Mouse (Mus musculus): ENCODE data around the gene Cenpe. TPM values are rescaled to one million over a fixed set of nuclear protein-coding genes. Genes with fewer than 3 reads are reported as not detected.

The Cenpe gene
- total and polyA plus RNA-seq, 3 experiments = 19.5 to 119 (median 26.4) TPM

GRCm38 (mm10) chr3:135304060-135304459 is 91.7 kb downstream of the Cenpe start:
- TF ChIP-seq POLR2AphosphoS5 (IDR thresholded peaks at IDR 0.05; ENCODE audit: borderline replicate concordance, low read depth, low read length) = no peak
- no peak for TF ChIP-seq EP300 (IDR thresholded peaks at IDR 0.05; ENCODE audit: low read depth in 1 of 2, low read length in 2 of 2)
- TF ChIP-seq USF1 (IDR thresholded peaks at IDR 0.05; ENCODE audit: low read depth, low read length) = no peak
- TF ChIP-seq MYB (IDR thresholded peaks at IDR 0.05; ENCODE audit: low read depth, low read length) = no peak
- no peak for TF ChIP-seq GATA1 (IDR thresholded peaks at IDR 0.05; ENCODE audit: low read depth, low read length)
- no peak for TF ChIP-seq CHD1 (IDR thresholded peaks at IDR 0.05; ENCODE audit: low read depth, low read length)
- TF ChIP-seq GABPA (IDR thresholded peaks at IDR 0.05; ENCODE audit: low read depth, low read length) = no peak

GRCm38 (mm10) chr3:135304566-135304965 is 92.2 kb downstream of the Cenpe start:
- no peaks in the 10 kb centered on the region; a peak in 2 of 4 replicates for H3K27me3 ChIP-seq (ENCODE audit: control insufficient read depth in 1 of 2, insufficient read depth in 2 of 2, low read length in 2 of 2)
- H3K36me3 ChIP-seq (ENCODE audit: control insufficient read depth in 1 of 2, insufficient read depth in 2 of 2, low read length in 2 of 2) = peaks cover 0 to 8% of the 10 kb centered on the region in 2 experiments; a peak in 2 of 4 replicates
- H3K27ac ChIP-seq (ENCODE audit: control insufficient read depth, low read depth, low read length) = no peak overlapping the region
- no peak overlapping the region for H3K4me3 ChIP-seq (ENCODE audit: control insufficient read depth in 1 of 2, insufficient read depth in 1 of 2, low read depth in 2 of 2, low read length in 2 of 2)
- TF ChIP-seq MYC (IDR thresholded peaks at IDR 0.05; ENCODE audit: low read depth, low read length) (no peak), ZMIZ1 (IDR thresholded peaks at IDR 0.05; ENCODE audit: low read depth, low read length) (no peak), CHD1 (IDR thresholded peaks at IDR 0.05; ENCODE audit: low read depth, low read length) (no peak), ZC3H11A (IDR thresholded peaks at IDR 0.05; ENCODE audit: low read depth, low read length) (no peak), ZNF384 (IDR thresholded peaks at IDR 0.05; ENCODE audit: low read depth, low read length) (no peak), GABPA (IDR thresholded peaks at IDR 0.05; ENCODE audit: low read depth, low read length) (no peak), BHLHE40 (IDR thresholded peaks at IDR 0.05; ENCODE audit: borderline replicate concordance, low read depth, low read length) (no peak), TCF12 (IDR thresholded peaks at IDR 0.05; ENCODE audit: low read depth, low read length) (no peak), RCOR1 (IDR thresholded peaks at IDR 0.05; ENCODE audit: low read depth, low read length) (no peak), MYB (IDR thresholded peaks at IDR 0.05; ENCODE audit: low read depth, low read length) (no peak), SMC3 (IDR thresholded peaks at IDR 0.05; ENCODE audit: low read depth, low read length) (no peak)
- no peaks in the 10 kb centered on the region for H3K9me3 ChIP-seq (replicated peaks; ENCODE audit: insufficient read depth, low read length)
- H3K4me1 ChIP-seq (ENCODE audit: control insufficient read depth in 1 of 2, insufficient read depth in 2 of 2, low read length in 2 of 2) = peaks cover 0 to 18% of the 10 kb centered on the region in 2 experiments; a peak in 3 of 4 replicates
- no peak overlapping the region for H3K9ac ChIP-seq (ENCODE audit: control insufficient read depth, low read depth, low read length, poor library complexity, severe bottlenecking)
- H3K79me2 ChIP-seq (ENCODE audit: control insufficient read depth, insufficient read depth, low read length, poor library complexity) = no peaks in the 10 kb centered on the region
- no peak for DNase-seq (ENCODE audit: low read depth, low spot score)

More at GRCm38 (mm10) chr3:135304060-135304459, 91.7 kb downstream of the Cenpe start:
- no peak for DNase-seq (ENCODE audit: low read depth, low spot score)
- Histone ChIP-seq H3K4me1 (ENCODE audit: control insufficient read depth in 1 of 2, insufficient read depth in 2 of 2, low read length in 2 of 2) (peaks cover 0 to 18% of the 10 kb centered on the region in 2 experiments; a peak in 3 of 4 replicates), H3K27ac (ENCODE audit: control insufficient read depth, low read depth, low read length) (no peak overlapping the region), H3K9ac (ENCODE audit: control insufficient read depth, low read depth, low read length, poor library complexity, severe bottlenecking) (no peak overlapping the region), H3K4me3 (ENCODE audit: control insufficient read depth in 1 of 2, insufficient read depth in 1 of 2, low read depth in 2 of 2, low read length in 2 of 2) (no peak overlapping the region), H3K36me3 (ENCODE audit: control insufficient read depth in 1 of 2, insufficient read depth in 2 of 2, low read length in 2 of 2) (peaks cover 0 to 9% of the 10 kb centered on the region in 2 experiments; a peak in 2 of 4 replicates), H3K27me3 (ENCODE audit: control insufficient read depth in 1 of 2, insufficient read depth in 2 of 2, low read length in 2 of 2) (no peaks in the 10 kb centered on the region; a peak in 2 of 4 replicates), H3K79me2 (ENCODE audit: control insufficient read depth, insufficient read depth, low read length, poor library complexity) (no peaks in the 10 kb centered on the region), H3K9me3 (replicated peaks; ENCODE audit: insufficient read depth, low read length) (no peaks in the 10 kb centered on the region)
